Mouse (Mus musculus) spleen, adult 18-20 months (tissue): ENCODE data around the gene Cyp26a1.

ENCODE experiments used
- DNase-seq, 2 experiments: peaks; one replicate each; pipeline ENCODE4 v3.0.0; 2022; ENCODE audit warnings: mixed read lengths in 2 of 2

The Cyp26a1 gene

DNA sequence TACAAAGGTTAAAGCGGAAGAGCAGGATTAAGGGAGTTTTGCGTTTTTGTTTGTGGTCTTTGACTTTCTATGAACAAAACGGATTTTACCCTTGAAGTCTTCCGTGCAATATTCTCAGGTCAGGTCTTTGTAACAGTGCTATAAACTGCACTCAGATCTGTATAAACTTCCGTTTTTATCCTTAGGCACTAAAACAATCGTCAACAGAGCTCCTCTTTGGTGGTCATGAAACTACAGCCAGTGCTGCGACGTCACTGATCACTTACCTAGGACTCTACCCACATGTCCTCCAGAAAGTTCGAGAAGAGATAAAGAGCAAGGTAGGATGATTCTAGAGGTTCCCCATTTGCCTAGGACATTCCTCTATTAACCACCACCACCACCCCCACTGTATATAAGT is 2.1 kb downstream of the Cyp26a1 start:
- no peak for DNase-seq

DNA sequence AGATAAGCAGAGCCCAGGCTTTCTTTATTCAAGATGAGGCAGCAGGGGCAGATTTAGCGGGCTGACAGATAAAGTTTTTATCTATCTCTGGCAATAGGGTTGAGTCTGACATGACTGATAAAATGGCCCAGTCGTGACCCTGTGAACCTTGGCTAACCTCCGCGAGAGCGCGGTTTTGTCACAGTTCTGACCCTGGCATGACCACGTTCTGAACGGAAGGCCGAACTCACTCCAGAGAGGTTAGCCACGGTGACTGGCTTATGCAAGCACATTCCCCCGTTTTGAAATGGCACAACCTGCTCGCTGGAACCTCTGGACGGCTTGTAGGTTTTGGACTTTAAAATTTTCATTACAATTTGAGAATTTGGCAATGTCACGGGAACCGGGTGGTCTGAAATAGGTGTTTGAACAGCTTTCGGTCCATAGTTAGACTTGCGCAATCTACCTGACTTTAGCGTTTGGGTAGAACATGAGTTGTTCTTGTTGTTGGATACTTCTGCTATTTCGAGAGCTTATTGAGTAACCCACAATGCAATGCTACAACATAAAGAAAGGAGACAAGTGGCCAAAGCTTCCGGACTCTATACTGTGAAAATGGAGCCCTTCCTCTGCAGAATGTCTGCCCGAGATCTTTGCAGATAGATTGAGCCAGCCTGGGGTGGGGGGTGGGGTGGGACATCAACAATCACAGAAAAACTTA is 4.9 kb downstream of the Cyp26a1 start:
- DNase-seq = no peak

DNA sequence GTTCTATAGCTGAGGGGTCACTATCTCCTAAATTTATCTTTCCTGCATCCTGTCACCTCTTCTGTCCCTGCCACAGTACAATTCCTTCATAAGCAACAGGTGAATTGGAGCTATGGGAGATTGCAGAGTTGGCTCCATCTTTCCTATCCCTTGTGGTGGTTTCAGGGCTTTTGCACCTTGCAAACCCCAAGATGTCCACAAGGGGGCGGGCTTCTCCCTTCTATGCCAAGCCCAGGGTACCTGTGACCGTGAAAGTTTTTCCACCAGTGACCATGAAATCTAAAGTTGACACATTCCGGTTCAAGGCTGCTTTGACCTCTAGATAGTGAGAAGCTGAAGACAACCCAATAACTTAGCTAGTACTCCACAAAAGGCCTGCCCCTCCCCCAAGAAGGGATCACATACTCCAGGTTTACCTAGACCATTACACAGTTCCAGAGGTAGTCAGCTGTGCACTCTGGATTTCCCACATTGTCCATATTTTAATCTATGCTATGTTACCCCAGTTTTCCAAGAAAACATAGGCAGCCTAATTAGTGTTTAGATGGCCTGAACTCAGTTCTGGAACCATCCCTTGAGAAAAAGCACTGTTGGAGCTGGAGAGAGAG is 6.4 kb downstream of the Cyp26a1 start:
- peak; percentile 25 to 73 for DNase-seq

DNA sequence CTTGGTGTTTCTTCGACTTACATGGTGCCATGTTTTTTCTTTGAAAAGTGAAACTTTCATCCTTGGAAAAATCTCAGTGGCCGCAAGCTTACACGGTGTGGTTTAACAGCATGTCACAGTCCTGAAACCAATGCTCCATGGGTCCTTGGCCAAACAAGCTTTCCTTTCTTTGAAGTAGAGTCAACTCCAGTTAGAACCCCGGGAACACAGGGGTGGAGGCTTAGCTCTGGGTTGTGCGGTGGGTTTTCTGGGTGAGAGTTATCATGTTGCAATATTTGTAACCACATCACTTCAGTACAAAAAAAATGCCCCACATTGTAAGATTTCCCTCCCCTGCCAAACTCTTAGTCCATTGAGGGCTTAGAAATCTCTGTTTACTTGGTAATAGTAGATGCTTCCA is 8.1 kb downstream of the Cyp26a1 start:
- no peak for DNase-seq

DNA sequence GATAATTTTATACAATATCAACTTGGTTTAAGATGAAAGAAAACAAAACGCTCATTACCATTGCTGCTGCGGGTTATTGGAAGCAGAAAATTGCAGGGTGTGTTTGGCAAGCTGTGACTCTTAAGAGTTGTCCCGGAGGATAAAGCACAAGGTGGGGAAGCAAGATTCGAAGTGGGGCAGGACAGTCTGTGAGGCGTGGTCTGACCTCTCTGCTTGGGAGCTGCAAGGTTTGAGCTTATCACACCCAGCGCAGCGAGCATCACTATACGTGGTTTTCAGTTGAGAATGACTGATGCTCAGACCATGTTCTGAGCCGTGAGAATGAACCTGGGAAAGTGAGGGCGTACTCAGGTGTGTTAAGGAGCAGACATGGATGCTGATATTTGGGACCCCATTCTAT is 17.1 kb downstream of the Cyp26a1 start:
- DNase-seq = no peak

DNA sequence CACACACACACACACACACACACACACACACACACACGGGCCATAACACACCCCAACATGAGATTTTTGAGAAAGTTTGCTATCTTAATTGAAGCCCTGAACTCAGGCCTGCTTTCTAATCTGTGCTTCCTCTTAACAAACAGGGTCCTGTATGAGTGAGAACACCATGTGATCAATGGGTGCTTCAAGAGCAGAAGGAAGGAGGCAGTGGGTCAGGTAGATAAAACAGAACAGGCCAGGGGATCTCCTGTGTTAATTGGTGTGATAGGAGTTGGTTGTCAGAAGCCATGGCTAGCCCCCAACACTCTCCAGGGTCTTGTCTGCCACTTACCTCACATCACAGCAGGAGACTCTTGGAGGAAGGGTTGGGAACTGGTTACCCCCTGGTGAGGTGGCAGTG is 18.4 kb downstream of the Cyp26a1 start:
- DNase-seq = no peak

DNA sequence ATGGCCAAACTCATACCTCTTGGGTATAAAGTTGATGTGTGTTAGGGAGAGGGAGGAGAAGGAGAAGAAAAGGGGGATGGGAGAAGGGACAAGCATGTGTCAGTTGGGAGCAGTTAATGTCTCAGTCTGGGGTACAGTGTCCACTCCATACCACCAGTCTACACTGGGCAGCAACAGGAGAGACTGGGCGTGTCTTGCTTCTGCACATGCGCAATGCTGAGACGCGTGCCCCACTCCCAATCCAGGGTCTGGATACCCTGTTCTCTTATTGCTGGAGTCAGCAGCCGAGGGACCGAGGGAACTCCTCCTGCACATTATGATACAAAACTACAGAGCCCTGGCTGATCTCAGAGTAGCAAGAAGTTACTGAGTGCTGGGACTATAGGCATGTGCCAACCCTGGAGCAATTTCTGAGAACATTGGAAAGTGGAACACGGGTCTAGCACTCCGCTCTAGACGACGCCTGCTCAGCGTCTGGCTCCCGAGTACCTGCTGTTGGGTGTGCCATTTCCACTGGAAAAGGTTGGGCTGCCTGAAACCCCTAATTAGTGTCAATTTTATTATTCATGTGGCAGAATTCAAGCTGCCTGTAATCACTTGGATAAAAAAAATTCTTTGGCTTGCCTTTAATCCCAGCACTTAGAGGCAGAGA is 19.1 kb downstream of the Cyp26a1 start:
- no peak for DNase-seq

DNA sequence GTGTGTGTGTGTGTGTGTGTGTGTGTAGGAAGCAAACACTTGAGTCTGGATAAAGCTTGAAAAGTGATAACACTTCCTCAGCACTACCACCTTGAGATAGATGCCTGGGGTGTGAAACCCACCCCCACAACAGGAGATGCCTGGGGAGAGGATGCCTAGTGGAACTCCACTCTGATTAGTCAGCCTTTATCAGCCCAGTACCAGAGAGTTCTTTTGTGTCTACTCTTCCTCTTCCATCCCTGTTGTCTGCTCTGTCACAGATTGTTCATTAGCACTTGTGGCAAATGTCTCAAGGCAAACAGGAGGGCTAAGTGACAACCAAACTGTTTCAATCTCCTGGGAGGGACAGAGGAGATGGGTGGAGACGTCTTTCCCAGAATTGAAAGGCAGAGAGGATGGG is 21.6 kb downstream of the Cyp26a1 start:
- no peak for DNase-seq

DNA sequence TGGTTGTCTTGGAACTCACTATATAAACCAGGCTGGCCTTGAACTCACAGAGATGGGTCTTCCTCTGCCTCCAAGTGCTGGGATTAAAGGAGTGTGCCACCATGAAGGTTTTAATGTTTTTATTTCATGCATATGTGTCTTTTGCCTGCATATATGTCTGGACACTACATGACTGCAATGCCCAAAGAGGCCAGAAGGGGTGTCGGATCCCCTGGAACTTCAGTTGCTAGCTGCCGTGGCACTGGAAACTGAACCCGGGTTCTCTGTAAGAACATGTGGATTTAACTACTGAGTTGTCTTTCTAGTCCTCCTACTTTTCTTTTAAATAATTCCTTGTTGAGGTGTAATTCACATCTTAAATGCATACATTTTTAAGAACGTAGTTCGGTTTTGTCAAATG is 27.0 kb downstream of the Cyp26a1 start:
- DNase-seq = no peak

DNA sequence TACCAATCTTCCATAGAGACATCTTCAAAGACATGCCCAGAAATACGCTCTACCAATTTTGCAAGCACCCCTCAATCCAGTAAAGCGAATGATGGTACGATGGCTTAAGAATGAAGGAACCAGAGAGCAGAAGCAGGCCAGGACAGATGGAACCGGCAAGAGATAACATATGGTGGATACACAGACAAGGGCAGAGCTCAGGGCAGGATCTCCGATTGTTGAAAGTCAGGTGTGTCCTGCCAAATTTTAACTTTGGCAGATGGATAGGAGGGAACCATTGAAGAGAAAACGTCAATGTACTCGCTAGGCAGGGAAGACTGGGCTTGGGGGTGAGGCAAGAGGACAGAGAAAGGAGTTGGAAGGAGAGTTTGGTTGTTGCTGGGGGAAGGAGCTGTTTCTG is 29.0 kb downstream of the Cyp26a1 start:
- no peak for DNase-seq

DNA sequence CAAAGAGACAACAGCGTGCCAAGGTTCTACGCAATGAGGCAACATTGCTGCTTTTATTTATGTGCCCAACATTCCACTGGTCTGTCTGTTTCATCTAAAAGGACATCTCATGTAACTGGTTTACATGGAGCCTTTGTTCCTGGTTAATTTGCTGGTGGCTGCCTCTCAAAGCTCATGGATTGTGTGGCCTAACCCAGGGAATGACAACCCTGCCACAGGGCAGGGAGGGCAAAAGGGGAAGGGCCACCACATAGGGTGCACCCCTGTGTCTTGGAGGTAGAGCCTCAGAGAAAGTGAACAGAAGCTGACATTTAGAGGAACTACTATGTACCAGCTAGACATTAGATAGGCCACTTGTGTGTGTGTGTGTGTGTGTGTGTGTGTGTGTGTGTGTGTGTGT is 29.8 kb downstream of the Cyp26a1 start:
- no peak for DNase-seq

DNA sequence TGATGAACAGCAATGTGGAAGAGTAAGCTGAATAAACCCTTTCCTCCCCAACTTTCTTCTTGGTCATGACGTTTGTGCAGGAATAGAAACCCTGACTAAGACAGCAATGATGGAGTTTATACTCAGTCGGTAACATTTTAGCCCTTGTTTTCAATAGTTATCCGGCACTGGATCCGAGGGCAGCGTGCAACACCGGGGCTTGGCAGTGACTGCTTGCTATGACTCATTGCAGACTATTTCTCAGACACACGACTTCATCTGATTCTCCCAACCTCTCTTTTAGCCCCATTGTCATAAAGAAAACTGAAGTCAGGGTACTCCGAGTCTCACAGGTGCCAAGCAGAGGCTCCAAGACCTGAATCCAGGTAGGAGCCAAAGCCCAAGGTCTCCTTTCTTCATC is 37.8 kb downstream of the Cyp26a1 start:
- DNase-seq = no peak

DNA sequence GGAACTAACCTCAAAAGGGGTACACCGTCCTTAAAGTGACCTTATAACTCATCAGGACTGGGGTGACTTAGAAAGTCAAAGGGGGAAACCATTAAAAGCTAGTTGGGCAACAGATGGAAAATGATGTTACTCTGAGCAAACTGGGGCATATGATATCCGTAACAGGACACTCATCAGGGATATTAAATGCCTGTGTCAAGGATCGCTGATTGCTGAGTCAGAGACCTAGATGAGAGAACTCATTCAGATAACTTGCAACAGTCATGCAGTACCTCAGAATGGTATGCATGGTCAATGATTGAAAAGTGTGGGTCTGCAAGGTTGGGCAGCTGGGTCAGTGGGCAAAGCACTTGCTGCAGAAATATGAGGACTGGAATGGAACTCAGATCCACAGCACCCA is 41.0 kb downstream of the Cyp26a1 start:
- no peak for DNase-seq

DNA sequence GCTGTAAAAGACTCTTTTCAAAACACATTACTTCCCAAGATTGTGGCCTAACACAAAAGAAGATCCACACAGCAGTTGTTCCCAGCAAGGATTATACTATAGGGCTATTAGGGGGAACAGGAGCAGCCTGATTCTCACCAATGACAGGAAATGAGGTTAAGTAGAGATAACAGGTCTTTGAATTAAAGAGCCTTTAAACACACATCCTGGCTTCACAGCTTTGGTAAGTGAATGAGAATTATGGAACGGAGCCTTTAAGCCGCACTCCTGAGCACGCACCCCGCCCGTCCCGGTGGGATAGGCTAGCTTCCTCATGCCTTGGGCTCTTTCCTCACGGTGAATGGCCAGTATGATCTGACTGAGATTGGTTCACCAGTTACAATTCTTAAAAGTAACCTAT is 42.4 kb downstream of the Cyp26a1 start:
- DNase-seq = no peak
